Mouse (Mus musculus) forebrain, embryonic 12.5 days (tissue): ENCODE measurements around the gene Bcr. TPM values are rescaled to one million over a fixed set of nuclear protein-coding genes. Genes with fewer than 3 reads are reported as not detected.

Experiments used
- ATAC-seq: fragments of 200-750 bp; cut with Nextera tagmentation; 2 replicates; pipeline ENCODE4 v1.8.0; 2017; ENCODE audit warnings: moderate TSS enrichment; ENCODE audit not compliant: low FRiP score
- H3K27ac ChIP-seq: fragments of 300-500 bp; sonication (generic); 2 replicates; pipeline ENCODE4 v1.5.1; 2016; ENCODE audit warnings: mild to moderate bottlenecking
- H3K27me3 ChIP-seq: fragments of 300-500 bp; sonication (generic); 2 replicates; pipeline ENCODE4 v1.6.1; 2016; ENCODE audit warnings: mild to moderate bottlenecking
- H3K36me3 ChIP-seq: fragments of 300-500 bp; sonication (generic); replicated peaks from 2 replicates; pipeline ENCODE4 v1.6.1; 2016; ENCODE audit warnings: mild to moderate bottlenecking
- H3K4me1 ChIP-seq: fragments of 300-500 bp; sonication (generic); 2 replicates; pipeline ENCODE4 v1.6.1; 2016
- H3K4me2 ChIP-seq: fragments of 300-500 bp; sonication (generic); 2 replicates; pipeline ENCODE4 v1.6.1; 2016; ENCODE audit warnings: mild to moderate bottlenecking, moderate library complexity
- H3K4me3 ChIP-seq: fragments of 300-500 bp; sonication (generic); replicated peaks from 2 replicates; pipeline ENCODE4 v1.5.1; 2016; ENCODE audit warnings: mild to moderate bottlenecking
- H3K9ac ChIP-seq: fragments of 300-500 bp; sonication (generic); 2 replicates; pipeline ENCODE4 v1.6.1; 2016; ENCODE audit warnings: mild to moderate bottlenecking
- H3K9me3 ChIP-seq: fragments of 300-500 bp; sonication (generic); 2 replicates; pipeline ENCODE4 v1.6.1; 2016
- WGBS: fragments of 180-500 bp; shearing (Covaris S2); methylation state at CpG from one replicate; pipeline ENCODE4 v1.1.7; 2016; 5-methylcytosine and 5-hydroxymethylcytosine counted together
- polyA plus RNA-seq: library from polyadenylated mRNA; unstranded; fragments of >200 nt; fragmentation: Nextera tagmentation; extraction: Ambion mirVana; gene quantifications from 2 replicates; pipeline ENCODE4 v1.2.1, GENCODE M21; 2016

Bcr gene
- polyA plus RNA-seq, 1 experiment from 2014 or later: 11.5 TPM

DNA sequence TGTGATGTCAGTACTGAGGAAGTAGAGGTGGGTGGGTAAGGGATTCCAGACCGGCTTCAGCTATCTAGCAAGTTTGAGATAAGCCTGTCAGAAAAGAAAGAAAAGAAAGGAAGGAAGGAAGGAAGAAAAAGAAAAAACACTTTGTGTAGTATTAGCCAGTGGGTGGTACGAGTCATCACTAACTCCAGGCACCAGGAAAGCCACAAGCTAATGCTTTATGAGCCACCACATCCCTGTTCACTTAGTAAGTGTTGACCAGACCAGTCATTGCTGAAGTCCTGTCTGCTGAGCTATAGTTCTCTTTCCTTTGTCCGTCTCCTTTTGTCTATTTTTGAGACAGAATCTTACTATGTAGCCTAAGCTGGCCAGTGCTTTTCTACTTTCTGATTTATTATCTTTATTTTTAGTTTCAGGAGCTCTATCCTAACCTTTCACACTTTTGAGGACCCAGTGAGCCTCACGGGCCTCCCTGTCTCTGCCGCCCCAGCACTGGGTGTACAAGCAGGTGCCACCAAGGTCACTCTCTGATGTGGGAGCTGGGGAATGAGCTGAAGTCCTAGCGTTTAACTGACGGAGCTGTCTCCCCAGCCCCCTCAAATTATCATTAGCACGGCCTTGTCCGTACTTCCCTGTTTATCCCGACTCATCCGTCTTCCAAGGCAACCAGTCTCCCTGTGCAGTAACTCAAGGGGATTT lies 10.0 kb downstream of the Bcr start:
- Histone ChIP-seq H3K4me2 (no peak overlapping the region), H3K9ac (no peak overlapping the region), H3K36me3 (peaks cover 9% of the 10 kb centered on the region; the same call in 1 of the 2 replicates), H3K4me1 (peaks cover 32% of the 10 kb centered on the region), H3K27me3 (no peaks in the 10 kb centered on the region), H3K27ac (no peak overlapping the region), H3K9me3 (no peaks in the 10 kb centered on the region), H3K4me3 (no peak overlapping the region)
- WGBS: 77% methylated on average over 11 of the region's 11 CpGs
- ATAC-seq: no peak

DNA sequence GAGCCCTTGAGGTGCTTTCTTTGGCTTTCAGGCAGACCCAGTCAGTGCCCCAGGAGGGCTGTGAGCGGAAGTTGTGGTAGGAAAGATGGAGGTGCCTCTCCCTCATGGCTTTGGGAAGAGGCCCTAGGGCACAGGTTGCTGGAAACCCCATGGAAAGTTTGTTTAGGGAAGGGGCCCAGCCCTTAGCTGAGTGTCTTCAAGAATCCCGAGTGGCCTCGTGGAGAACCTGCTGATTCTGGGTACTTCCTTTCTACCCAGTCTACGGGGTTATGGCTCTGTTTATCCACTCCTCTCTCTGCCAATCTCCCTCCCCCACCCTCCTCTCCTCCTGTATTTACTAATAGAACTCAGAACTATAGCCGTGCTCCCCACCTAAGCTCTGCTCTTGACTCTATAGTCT lies 15.3 kb downstream of the Bcr start:
- no peak overlapping the region for H3K27ac ChIP-seq
- no peak overlapping the region for H3K9ac ChIP-seq
- H3K4me1 ChIP-seq: peaks cover 22% of the 10 kb centered on the region
- H3K36me3 ChIP-seq: 0 out of 2 replicates have a peak, but pooled peaks cover 3% of the 10 kb centered on the region
- ATAC-seq: no peak
- H3K27me3 ChIP-seq: no peaks in the 10 kb centered on the region
- no peaks in the 10 kb centered on the region for H3K9me3 ChIP-seq
- H3K4me3 ChIP-seq: no peak overlapping the region
- WGBS: 81% methylated on average over 5 of the region's 5 CpGs
- no peak overlapping the region for H3K4me2 ChIP-seq

DNA sequence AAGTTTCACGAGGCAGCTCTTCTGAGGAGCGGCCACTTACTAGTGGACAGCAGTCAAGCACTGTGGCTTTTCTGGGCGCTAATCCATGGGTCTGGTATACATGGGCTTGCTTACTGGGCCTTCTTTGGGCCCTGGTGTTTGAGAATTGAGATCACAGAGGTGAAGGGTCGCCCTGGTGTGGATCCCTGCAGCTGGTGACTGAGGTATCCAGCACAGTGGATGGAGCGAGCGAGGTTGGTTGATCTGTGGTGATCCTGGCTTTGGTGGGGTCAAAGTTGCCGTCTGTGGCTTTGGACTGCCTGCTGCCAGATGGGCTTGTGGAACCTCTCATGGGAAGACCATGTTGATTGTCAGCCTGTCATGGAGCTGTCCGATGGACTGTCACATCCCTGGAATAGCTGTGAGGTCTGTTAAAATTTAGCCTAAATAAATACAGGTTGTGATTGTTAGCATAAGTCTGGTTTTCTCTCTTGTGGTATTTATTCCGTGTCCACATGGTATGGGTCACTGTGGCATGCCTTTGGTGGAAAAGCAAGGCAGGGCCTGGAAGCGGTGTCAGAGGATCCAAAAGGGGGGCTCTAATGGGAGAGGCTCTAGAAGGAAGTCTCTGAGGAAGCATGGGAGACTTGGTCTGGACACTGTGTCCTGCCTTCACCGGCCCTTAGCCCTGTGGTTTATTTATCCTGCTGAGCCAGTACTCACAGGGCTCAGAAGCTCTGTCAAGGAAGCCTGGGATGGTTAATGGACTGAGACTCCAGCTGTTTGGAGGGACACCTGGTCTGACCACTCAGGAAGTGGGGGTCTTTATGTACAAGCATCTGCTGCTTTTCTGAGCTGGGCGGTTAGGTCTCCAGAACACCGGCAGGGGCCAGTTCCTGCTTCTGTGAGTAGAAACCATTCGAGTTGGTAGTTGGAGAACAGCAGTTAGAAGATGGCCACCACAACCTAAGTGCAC lies 18.1 kb downstream of the Bcr start:
- 90% methylated on average over 14 of the region's 14 CpGs for WGBS

DNA sequence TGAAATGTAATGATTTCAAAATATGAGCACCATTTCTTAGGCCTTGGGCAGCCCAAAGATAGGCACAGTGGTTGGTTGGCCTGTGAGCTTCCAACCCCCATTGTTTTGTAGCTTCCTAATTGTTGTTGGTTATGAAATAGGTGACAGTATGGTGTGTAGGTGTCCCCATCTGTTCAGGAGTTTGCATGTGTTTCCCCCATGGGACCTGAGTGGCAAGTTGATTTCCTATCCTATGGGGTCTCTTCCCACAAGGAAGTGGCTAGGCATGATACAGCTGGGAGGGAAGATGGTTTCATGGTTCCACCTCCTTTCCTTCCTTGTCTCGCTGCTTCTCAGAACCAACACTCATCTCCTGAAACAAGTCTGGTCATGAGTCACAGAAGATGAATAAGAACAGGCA lies 24.9 kb downstream of the Bcr start:
- 67% methylated on average over 1 of the region's 1 CpGs for WGBS
- Histone ChIP-seq H3K9ac (no peak overlapping the region), H3K4me1 (no peaks in the 10 kb centered on the region), H3K36me3 (no peaks in the 10 kb centered on the region; the same call in none of the 2 replicates), H3K9me3 (no peaks in the 10 kb centered on the region), H3K27ac (no peak overlapping the region), H3K4me2 (no peak overlapping the region), H3K4me3 (no peak overlapping the region), H3K27me3 (no peaks in the 10 kb centered on the region)
- no peak for ATAC-seq

More for the DNA sequence above, 18.1 kb downstream of the Bcr start:
- Histone ChIP-seq H3K9me3 (no peaks in the 10 kb centered on the region), H3K4me2 (no peak overlapping the region), H3K27ac (0 out of 2 replicates have a peak overlapping the region, but pooled peaks have one; percentile 31), H3K4me1 (peaks cover 15% of the 10 kb centered on the region), H3K27me3 (no peaks in the 10 kb centered on the region), H3K9ac (no peak overlapping the region), H3K36me3 (0 out of 2 replicates have a peak, but pooled peaks cover 3% of the 10 kb centered on the region), H3K4me3 (no peak overlapping the region)
- no peak for ATAC-seq

DNA sequence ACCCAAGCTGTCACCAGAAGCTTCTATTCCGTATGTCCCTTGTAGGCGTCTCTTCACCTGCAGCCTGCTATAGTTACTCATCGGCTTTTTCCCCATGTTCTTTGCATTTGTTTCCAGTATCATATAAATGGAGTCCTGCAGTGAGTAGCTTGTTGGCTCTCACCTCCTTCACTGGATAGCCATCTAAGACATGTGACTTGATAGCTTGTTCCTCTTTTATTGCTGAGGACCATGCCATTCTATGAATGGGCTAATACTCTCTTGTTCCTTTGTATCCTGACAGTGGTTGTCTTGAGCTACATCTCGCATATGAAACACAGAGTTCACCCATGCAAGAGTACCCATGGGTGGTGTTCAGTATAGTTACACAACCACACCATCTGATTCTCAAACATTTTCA lies 28.1 kb downstream of the Bcr start:
- no peak for ATAC-seq

DNA sequence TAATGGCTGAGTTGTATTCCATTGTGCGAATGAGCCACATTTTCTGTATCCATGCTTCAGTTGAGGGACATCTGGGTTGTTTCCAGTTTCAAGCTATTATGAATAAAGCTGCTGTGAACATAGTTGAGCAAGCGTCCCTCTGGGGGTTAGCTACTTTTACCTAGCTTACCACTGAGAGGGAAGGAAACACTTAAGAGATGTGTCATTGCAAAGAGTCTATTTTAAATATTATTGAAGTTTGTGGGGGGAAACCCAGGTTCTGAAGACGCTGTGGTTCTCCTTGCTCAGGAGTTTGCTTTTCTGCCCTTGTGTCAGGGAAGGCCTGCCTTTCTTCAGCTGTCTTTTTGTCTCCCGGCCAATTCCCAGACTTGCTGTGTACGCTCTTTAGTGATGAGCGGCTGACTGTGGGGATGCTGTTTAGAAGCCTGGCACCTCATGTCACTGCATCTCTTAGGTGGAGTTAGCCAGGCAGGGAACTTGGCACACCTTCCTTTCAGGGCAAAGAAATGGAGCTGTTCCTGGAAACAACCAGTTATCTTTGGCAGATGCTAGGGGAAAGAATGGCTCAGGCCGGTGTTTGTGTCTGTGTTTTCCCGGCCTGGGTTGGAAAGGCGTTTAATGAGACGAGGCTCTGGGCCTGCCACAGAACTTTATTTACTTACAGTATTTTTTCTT lies 31.2 kb downstream of the Bcr start:
- Histone ChIP-seq H3K4me2 (no peak overlapping the region), H3K27me3 (no peaks in the 10 kb centered on the region; the same call in 1 of the 2 replicates), H3K4me3 (no peak overlapping the region), H3K4me1 (peaks cover 12% of the 10 kb centered on the region), H3K9ac (no peak overlapping the region), H3K36me3 (no peaks in the 10 kb centered on the region), H3K27ac (no peak overlapping the region), H3K9me3 (no peaks in the 10 kb centered on the region)
- ATAC-seq: no peak
- WGBS: 92% methylated on average over 10 of the region's 10 CpGs

More for the DNA sequence above, 28.1 kb downstream of the Bcr start:
- Histone ChIP-seq H3K4me3 (no peak overlapping the region), H3K27ac (no peak overlapping the region), H3K9ac (no peak overlapping the region), H3K9me3 (no peaks in the 10 kb centered on the region), H3K27me3 (no peaks in the 10 kb centered on the region), H3K4me2 (no peak overlapping the region), H3K4me1 (peaks cover 8% of the 10 kb centered on the region), H3K36me3 (no peaks in the 10 kb centered on the region; the same call in none of the 2 replicates)
- 95% methylated on average over 4 of the region's 4 CpGs for WGBS

DNA sequence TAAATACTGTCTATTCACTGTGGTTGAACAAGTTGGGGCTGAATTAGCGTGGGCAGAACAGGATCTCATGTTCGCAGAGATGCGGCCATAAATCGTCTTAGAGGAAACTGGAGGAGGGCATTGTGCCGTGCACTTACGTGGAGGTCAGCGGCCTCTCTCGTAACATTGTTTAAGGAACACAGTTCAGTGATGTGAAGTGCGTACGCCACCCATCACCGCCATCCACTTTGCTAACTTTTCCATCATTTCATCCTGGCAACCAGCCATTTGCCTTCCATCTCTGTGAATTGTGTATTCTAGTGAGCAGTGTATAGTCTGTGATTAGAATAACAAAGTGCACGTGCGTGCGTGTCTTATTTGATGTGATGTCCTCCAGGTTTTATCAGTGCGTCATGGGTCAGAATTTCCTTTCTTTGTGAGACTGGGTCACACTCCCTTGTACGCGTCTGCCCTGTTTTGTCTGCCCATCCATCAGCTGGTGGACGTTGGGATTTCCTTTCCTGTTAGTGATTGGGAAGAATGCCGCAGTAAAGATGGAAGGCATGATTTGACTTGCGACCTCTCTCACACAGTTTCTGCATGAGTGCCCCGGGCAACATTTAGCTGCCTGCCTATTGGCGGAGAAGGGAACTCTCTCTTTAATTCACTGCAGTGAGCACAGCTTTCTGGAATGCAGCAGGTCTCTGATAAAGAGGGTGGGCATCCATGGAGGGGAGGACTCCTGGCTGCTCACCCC lies 33.0 kb downstream of the Bcr start:
- WGBS: 68% methylated on average over 22 of the region's 22 CpGs
- Histone ChIP-seq H3K4me2 (no peak overlapping the region), H3K9me3 (no peaks in the 10 kb centered on the region), H3K27ac (no peak overlapping the region), H3K9ac (no peak overlapping the region), H3K4me1 (peaks cover 27% of the 10 kb centered on the region), H3K36me3 (no peaks in the 10 kb centered on the region), H3K27me3 (no peaks in the 10 kb centered on the region; the same call in 1 of the 2 replicates), H3K4me3 (no peak overlapping the region)
- 0 out of 2 replicates have a peak, but pooled peaks have one; percentile 49 for ATAC-seq

DNA sequence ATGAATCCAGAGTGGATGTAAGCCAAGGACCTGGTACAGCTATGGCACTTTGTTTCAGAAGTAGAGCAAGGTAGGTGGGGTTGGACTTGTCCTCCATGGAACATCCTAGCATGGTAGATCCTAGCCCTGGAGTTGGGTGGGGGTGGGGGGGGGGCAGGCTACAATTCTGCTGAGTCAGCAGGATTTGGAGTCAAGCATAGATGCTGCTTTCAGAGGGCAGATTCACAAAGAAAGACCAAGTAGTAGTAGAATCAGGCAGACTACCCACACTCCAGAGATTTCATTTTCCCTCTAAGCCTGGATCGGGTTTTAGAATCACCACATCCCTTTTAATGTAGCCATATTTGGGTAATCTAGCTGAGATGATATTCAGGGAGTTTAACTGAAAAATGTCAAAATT lies 33.9 kb downstream of the Bcr start:
- Histone ChIP-seq H3K4me3 (no peak overlapping the region), H3K4me2 (no peak overlapping the region), H3K27me3 (no peaks in the 10 kb centered on the region; the same call in 1 of the 2 replicates), H3K9ac (no peak overlapping the region), H3K27ac (no peak overlapping the region), H3K4me1 (peaks cover 36% of the 10 kb centered on the region), H3K9me3 (no peaks in the 10 kb centered on the region), H3K36me3 (no peaks in the 10 kb centered on the region)
- ATAC-seq: no peak
- WGBS: 93% methylated on average over 1 of the region's 1 CpGs

DNA sequence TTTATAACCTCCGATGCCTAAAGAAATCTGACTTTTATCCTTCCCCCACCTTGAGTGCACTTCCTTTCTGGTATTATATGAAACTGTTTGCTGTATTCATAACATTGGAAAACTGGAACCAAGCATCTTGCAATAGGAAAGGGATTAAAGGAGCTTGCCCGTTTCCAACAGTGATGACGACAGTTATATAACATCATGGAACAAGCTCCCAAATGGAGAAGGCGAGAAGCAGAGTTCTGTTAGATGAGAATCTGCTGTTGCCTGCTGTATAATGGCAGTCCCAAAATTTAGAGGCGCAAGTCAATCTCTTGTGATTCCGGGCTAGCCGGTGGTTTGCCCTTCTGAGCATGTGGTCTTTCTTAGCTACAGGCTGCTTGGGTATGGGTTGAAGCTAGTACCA lies 34.8 kb downstream of the Bcr start:
- H3K4me1 ChIP-seq: peaks cover 41% of the 10 kb centered on the region
- no peak overlapping the region for H3K4me3 ChIP-seq
- WGBS: 98% methylated on average over 7 of the region's 7 CpGs
- H3K9me3 ChIP-seq: no peaks in the 10 kb centered on the region
- H3K36me3 ChIP-seq: no peaks in the 10 kb centered on the region
- H3K27me3 ChIP-seq: no peaks in the 10 kb centered on the region; the same call in 1 of the 2 replicates
- no peak overlapping the region for H3K4me2 ChIP-seq
- no peak overlapping the region for H3K9ac ChIP-seq
- no peak for ATAC-seq
- no peak overlapping the region for H3K27ac ChIP-seq

DNA sequence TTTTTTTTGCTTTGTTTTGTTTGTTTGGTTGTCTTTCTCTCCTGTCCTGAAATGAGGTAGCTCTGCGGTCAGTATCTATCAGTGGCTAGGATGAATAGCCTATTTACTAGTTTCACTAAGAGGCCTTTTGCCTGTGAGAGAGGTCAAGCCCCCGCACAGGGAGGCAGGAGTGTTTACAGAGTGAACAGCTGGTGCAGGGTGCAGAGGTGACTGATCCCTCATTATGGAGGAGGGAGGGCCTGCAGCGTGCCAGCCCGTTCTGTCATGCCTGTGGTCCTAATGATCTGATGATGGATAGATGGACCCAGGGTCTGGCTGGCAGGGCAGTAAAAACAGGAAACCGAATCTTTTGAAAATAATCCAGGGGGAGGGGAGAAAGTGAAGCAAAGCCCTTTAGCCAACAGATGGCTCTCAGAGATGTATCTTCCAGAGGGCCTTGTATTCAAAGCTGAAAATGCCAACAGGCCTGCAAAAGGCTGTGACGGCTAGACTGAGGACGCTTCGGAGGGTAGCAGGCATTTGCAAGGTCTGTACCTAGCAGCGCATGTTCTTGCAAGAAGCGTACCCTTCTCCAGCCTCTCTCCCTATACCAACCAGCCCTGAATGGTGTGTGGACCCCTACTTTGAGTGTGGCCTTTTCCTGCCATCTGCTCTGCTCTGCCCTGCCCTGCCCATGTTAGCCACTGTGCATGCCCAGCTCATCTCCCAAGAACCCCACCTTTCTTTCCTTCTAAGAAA lies 38.2 kb downstream of the Bcr start:
- no peak overlapping the region for H3K27ac ChIP-seq
- no peaks in the 10 kb centered on the region for H3K36me3 ChIP-seq
- peaks cover 41% of the 10 kb centered on the region for H3K4me1 ChIP-seq
- no peak overlapping the region for H3K4me3 ChIP-seq
- no peaks in the 10 kb centered on the region for H3K9me3 ChIP-seq
- ATAC-seq: peak; percentile 79
- 30% methylated on average over 10 of the region's 10 CpGs for WGBS
- H3K27me3 ChIP-seq: no peaks in the 10 kb centered on the region; the same call in 1 of the 2 replicates
- H3K4me2 ChIP-seq: no peak overlapping the region
- H3K9ac ChIP-seq: no peak overlapping the region

DNA sequence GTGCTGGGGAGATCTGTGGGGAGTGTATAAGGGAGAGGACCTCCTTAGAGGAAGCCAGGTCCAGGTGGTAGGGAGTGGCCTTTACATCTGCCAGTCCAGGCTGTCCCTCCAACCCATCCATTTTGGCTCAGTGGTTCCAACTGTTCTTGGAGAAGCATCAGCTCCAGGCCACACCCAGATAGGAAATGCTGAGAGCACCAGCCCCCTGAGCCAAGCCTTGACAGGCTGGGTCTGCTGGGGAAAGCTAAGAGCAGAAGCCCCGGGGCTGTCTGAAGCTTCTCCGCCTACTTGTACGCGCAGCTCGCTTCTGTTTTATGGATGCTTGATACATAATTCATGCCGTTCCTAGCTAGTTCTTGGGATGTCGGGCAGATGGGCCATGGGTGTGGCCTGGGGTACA lies 39.9 kb downstream of the Bcr start:
- Histone ChIP-seq H3K4me1 (peaks cover 54% of the 10 kb centered on the region), H3K4me2 (no peak overlapping the region), H3K9me3 (no peaks in the 10 kb centered on the region), H3K27me3 (no peaks in the 10 kb centered on the region; the same call in 1 of the 2 replicates), H3K27ac (no peak overlapping the region), H3K36me3 (no peaks in the 10 kb centered on the region), H3K9ac (no peak overlapping the region), H3K4me3 (no peak overlapping the region)
- ATAC-seq: no peak
- 87% methylated on average over 7 of the region's 7 CpGs for WGBS
